Mouse (Mus musculus): ENCODE measurements around the gene H2-Q10.

GRCm38 (mm10) chr17:35488041-35488440 lies 18.2 kb downstream of the H2-Q10 start:
- no peak for TF ChIP-seq CTCF (conservative IDR thresholded peaks at IDR 0.05; ENCODE audit: insufficient read depth, insufficient read length, low read depth, low read length)
- no peak for TF ChIP-seq POLR2A (IDR thresholded peaks at IDR 0.05; ENCODE audit: low read depth, low read length)

All from kidney, adult 2 months (tissue).